ENCODE assay signal across 20 mouse cellular contexts in the genomic region with DNA sequence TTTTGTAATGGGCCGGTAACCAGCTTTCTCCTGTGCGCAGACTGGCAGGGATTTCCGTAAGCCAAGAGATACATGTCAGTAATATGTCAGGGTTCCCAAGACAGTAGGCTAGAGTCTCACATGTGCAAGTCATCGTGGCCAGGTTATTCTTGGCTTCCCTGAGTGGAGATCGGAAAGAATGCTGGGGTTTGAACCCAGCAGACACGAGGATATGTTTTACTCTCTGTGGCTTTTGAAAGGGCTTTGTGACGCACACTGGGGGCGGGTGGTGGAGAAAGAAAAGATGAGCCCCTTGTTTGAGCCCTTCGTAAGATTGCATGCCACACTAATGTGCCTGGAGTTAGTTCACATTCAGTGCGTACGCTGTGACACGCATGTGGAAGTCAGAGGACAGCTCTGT. TPM values are rescaled to one million over a fixed set of nuclear protein-coding genes. Genes with fewer than 3 reads are reported as not detected.
A peak's percentile ranks its signal among the peaks of the same experiment; 100 is the strongest.
DNase-seq lines count a peak whose midpoint lies in the region; ATAC-seq and TF ChIP-seq lines count a peak whose summit lies in the region.
"Had no signal": no experiment of that assay in that cellular context is flagged by ENCODE, and none has a peak within 500 bp of the region (broad histone marks: within the 10 kb centered on the region; RNA-seq: fewer than 3 reads in every experiment).

No protein-coding gene starts in this region.

- dilution Hi-C loops in CH12.LX (cut with MboI; ENCODE audit: extremely low pct_ligation_motif_present, extremely low pct_unique_long_range_greater_than_20kb, low sequenced_read_pairs): no loop called here

- peaks cover 0 to 74% of the 10 kb centered on the region in 2 experiments for H3K36me3 ChIP-seq in CH12.LX (replicated peaks in 1 of 2; ENCODE audit: control insufficient read depth in 1 of 2, insufficient read depth in 1 of 2, low read length in 1 of 2)
- H3K36me3 ChIP-seq in embryonic facial prominence, embryonic 15.5 days: no peaks in the 10 kb centered on the region
- H3K36me3 ChIP-seq in liver, embryonic 11.5 days (ENCODE audit: control insufficient read depth, insufficient read depth, low read length): peaks cover 2% of the 10 kb centered on the region; the same call in 1 of the 2 replicates
- no peaks in the 10 kb centered on the region for H3K36me3 ChIP-seq in lung, postnatal 0 days (ENCODE audit: insufficient read depth, low read length)

- H3K9ac ChIP-seq in CH12.LX (ENCODE audit: insufficient read depth, low read depth): no peak overlapping the region
- no peak overlapping the region for H3K9ac ChIP-seq in embryonic facial prominence, embryonic 15.5 days
- no peak overlapping the region for H3K9ac ChIP-seq in liver, embryonic 11.5 days (ENCODE audit: low read depth, low read length)
- no peak overlapping the region for H3K9ac ChIP-seq in lung, postnatal 0 days (replicated peaks; ENCODE audit: low read depth)
- H3K9ac ChIP-seq: forebrain, embryonic 15.5 days; heart, embryonic 13.5 days; hindbrain, embryonic 15.5 days had no signal

- H3K79me2 ChIP-seq in CH12.LX (replicated peaks; ENCODE audit: control insufficient read depth, extremely low read depth, insufficient read depth, poor library complexity, severe bottlenecking): peaks cover 23% of the 10 kb centered on the region

- no peak for TF ChIP-seq EP300 in CH12.LX (IDR thresholded peaks at IDR 0.05; ENCODE audit: low read length)
- no peak for TF ChIP-seq EP300 in lung, postnatal 0 days (IDR thresholded peaks at IDR 0.05)

- 45% methylated on average over 12 of the region's 12 CpGs for WGBS in embryonic facial prominence, embryonic 15.5 days
- 81% methylated on average over 12 of the region's 12 CpGs for WGBS in liver, embryonic 11.5 days
- 86% methylated on average over 12 of the region's 12 CpGs for WGBS in lung, postnatal 0 days

- TF ChIP-seq CTCF in layer of hippocampus, adult 2 months (conservative IDR thresholded peaks at IDR 0.05): no peak
- TF ChIP-seq CTCF in CH12.LX (conservative IDR thresholded peaks at IDR 0.05 in 1 of 2, IDR thresholded peaks at IDR 0.05 in 1 of 2; ENCODE audit: low read depth in 2 of 2, low read length in 2 of 2): no peak
- TF ChIP-seq CTCF in lung, postnatal 0 days (IDR thresholded peaks at IDR 0.05): no peak

- no peak for DNase-seq in layer of hippocampus, adult 2 months (ENCODE audit: low spot score in 2 of 2)
- DNase-seq in layer of hippocampus, adult 8-10 months (ENCODE audit: low spot score in 2 of 2): no peak
- peak; percentile 69 for DNase-seq in 3T3-L1 (ENCODE audit: low read depth, low spot score)
- no peak for DNase-seq in CH12.LX (ENCODE audit: extremely low read depth)
- no peak for DNase-seq in B cell, adult 2 months
- DNase-seq in liver, embryonic 11.5 days (ENCODE audit: low spot score): no peak
- no peak for DNase-seq in lung, postnatal 0 days (ENCODE audit: low spot score)
- DNase-seq: adrenal gland, adult 2 months; adrenal gland, postnatal 25 days; cerebellum, adult 18-20 months; cerebellum, adult 9-11 months; cerebellum, postnatal 36 days; gastrocnemius, postnatal 36 days; heart, adult 11 months; heart, postnatal 36 days had no signal

- H3K4me2 ChIP-seq in CH12.LX (ENCODE audit: insufficient read depth, low read depth, poor library complexity, severe bottlenecking): peak overlapping the region; percentile 16; the same call in 1 of the 2 replicates
- no peak overlapping the region for H3K4me2 ChIP-seq in embryonic facial prominence, embryonic 15.5 days (replicated peaks)
- H3K4me2 ChIP-seq in liver, embryonic 11.5 days: no peak overlapping the region
- no peak overlapping the region for H3K4me2 ChIP-seq in lung, postnatal 0 days (replicated peaks; ENCODE audit: low read depth, low read length)
- H3K4me2 ChIP-seq: forebrain, embryonic 15.5 days; heart, embryonic 13.5 days; hindbrain, embryonic 15.5 days had no signal

- H3K27ac ChIP-seq in layer of hippocampus, adult 2 months: peak overlapping the region; percentile 14; the same call in 1 of the 2 replicates
- peak overlapping the region; percentile 69 for H3K27ac ChIP-seq in CH12.LX (ENCODE audit: insufficient read depth, low read depth)
- peak overlapping the region; percentile 82 for H3K27ac ChIP-seq in embryonic facial prominence, embryonic 15.5 days (replicated peaks)
- no peak overlapping the region for H3K27ac ChIP-seq in liver, embryonic 11.5 days (ENCODE audit: low read depth, low read length)
- H3K27ac ChIP-seq in lung, postnatal 0 days (ENCODE audit: low read length): no peak overlapping the region
- H3K27ac ChIP-seq: forebrain, embryonic 15.5 days; heart, embryonic 13.5 days; hindbrain, embryonic 15.5 days had no signal

- H3K9me3 ChIP-seq in CH12.LX (replicated peaks; ENCODE audit: low read length): no peaks in the 10 kb centered on the region
- no peaks in the 10 kb centered on the region for H3K9me3 ChIP-seq in embryonic facial prominence, embryonic 15.5 days (replicated peaks)
- no peaks in the 10 kb centered on the region for H3K9me3 ChIP-seq in liver, embryonic 11.5 days (ENCODE audit: control insufficient read depth, low read length)
- no peaks in the 10 kb centered on the region for H3K9me3 ChIP-seq in lung, postnatal 0 days (ENCODE audit: low read length)
- H3K9me3 ChIP-seq: forebrain, embryonic 15.5 days; heart, embryonic 13.5 days; hindbrain, embryonic 15.5 days had no signal

- in situ Hi-C loops in CH12.LX (cut with MboI; ENCODE audit: low pct_ligation_motif_present, low pct_unique_long_range_greater_than_20kb, low sequenced_read_pairs): no loop called here

- no peak overlapping the region for H3K4me3 ChIP-seq in layer of hippocampus, adult 2 months
- H3K4me3 ChIP-seq in CH12.LX (replicated peaks in 1 of 3; ENCODE audit: low read depth in 2 of 3, low read length in 2 of 3, poor library complexity in 1 of 3): no peak overlapping the region
- H3K4me3 ChIP-seq in embryonic facial prominence, embryonic 15.5 days (replicated peaks): no peak overlapping the region
- no peak overlapping the region for H3K4me3 ChIP-seq in liver, embryonic 11.5 days (ENCODE audit: low read depth, low read length)
- no peak overlapping the region for H3K4me3 ChIP-seq in lung, postnatal 0 days (ENCODE audit: low read depth, low read length)
- H3K4me3 ChIP-seq: forebrain, embryonic 15.5 days; heart, embryonic 13.5 days; hindbrain, embryonic 15.5 days had no signal

- no peaks in the 10 kb centered on the region for H3K27me3 ChIP-seq in CH12.LX (replicated peaks)
- H3K27me3 ChIP-seq in embryonic facial prominence, embryonic 15.5 days: no peaks in the 10 kb centered on the region
- H3K27me3 ChIP-seq in liver, embryonic 11.5 days (replicated peaks; ENCODE audit: control insufficient read depth, insufficient read depth, low read length): no peaks in the 10 kb centered on the region
- H3K27me3 ChIP-seq in lung, postnatal 0 days (replicated peaks; ENCODE audit: insufficient read depth, low read length): no peaks in the 10 kb centered on the region
- H3K27me3 ChIP-seq: forebrain, embryonic 15.5 days; heart, embryonic 13.5 days; hindbrain, embryonic 15.5 days had no signal

- peaks cover 38 to 65% of the 10 kb centered on the region in 2 experiments for H3K4me1 ChIP-seq in CH12.LX (ENCODE audit: control insufficient read depth in 1 of 2, insufficient read depth in 2 of 2)
- peaks cover 59% of the 10 kb centered on the region for H3K4me1 ChIP-seq in embryonic facial prominence, embryonic 15.5 days
- H3K4me1 ChIP-seq in liver, embryonic 11.5 days (replicated peaks; ENCODE audit: control insufficient read depth, insufficient read depth, low read length): no peaks in the 10 kb centered on the region
- H3K4me1 ChIP-seq in lung, postnatal 0 days (ENCODE audit: insufficient read depth, low read depth, low read length): no peaks in the 10 kb centered on the region
- H3K4me1 ChIP-seq: forebrain, embryonic 15.5 days had no signal

- TF ChIP-seq RAD21 in CH12.LX (IDR thresholded peaks at IDR 0.05; ENCODE audit: low read depth, low read length): no peak

- no peak for TF ChIP-seq POLR2A in CH12.LX (IDR thresholded peaks at IDR 0.05; ENCODE audit: low read depth, low read length)

- 0 out of 2 replicates have a peak, but pooled peaks have one; percentile 31 for ATAC-seq in embryonic facial prominence, embryonic 15.5 days (ENCODE audit: insufficient number of reproducible peaks, low FRiP score, low TSS enrichment, low read depth)
- ATAC-seq in liver, embryonic 11.5 days (replicated peaks; ENCODE audit: low FRiP score): no peak
- no peak for ATAC-seq in lung, postnatal 0 days
- ATAC-seq: forebrain, embryonic 15.5 days; intestine, embryonic 16.5 days had no signal

TF ChIP-seq in CH12.LX, 34 proteins besides CTCF, POLR2A, EP300 and RAD21 (continues in another document):
- TF ChIP-seq USF2 (conservative IDR thresholded peaks at IDR 0.05; ENCODE audit: low read depth, low read length): no peak

RNA-seq across cellular contexts. Expression of a gene that starts 28.5 kb away (rescaled TPM):
- total RNA-seq in layer of hippocampus, adult 2 months (2021): 10 to 100 TPM; 10.3 to 12.8 TPM
- total RNA-seq in layer of hippocampus, adult 8-10 months (2022): 10 to 100 TPM; 11.4 to 18.4 (median 12.8) TPM
- total RNA-seq in CH12.LX (2012; rRNA removed) (3.7 and 4.3 TPM in 2 replicates), CH12.LX (2014; rRNA removed) (2.8 and 3.3 TPM in 2 replicates)
- polyA plus RNA-seq in CH12.LX (2012; ENCODE audit: insufficient read length, low read depth): 2.6 and 2.8 TPM in 2 replicates
- polyA plus RNA-seq in embryonic facial prominence, embryonic 15.5 days (2015; fragmentation: Nextera tagmentation; extraction: Ambion mirVana): 6.1 and 7.4 TPM in 2 replicates
- polyA plus RNA-seq in liver, embryonic 11.5 days (2014; fragmentation: Nextera tagmentation; extraction: Ambion mirVana): 8.5 TPM in 2 replicates
- 5.1 and 5.5 TPM in 2 replicates for polyA plus RNA-seq in lung, postnatal 0 days (2015; fragmentation: Nextera tagmentation; extraction: Ambion mirVana)

RNA-seq across cellular contexts. Expression of a gene that starts 43.0 kb away (rescaled TPM):
- total RNA-seq in layer of hippocampus, adult 2 months (2021): 10 to 100 TPM; 48.7 to 49.1 TPM
- total RNA-seq in layer of hippocampus, adult 8-10 months (2022): 10 to 100 TPM; 41.3 to 54.4 (median 48.8) TPM
- 36.8 and 45.5 TPM in 2 replicates for total RNA-seq in CH12.LX (2012; rRNA removed)
- total RNA-seq in CH12.LX (2014; rRNA removed): 49.9 and 52.5 TPM in 2 replicates
- polyA plus RNA-seq in CH12.LX (2012; ENCODE audit: insufficient read length, low read depth): 43.2 and 50.4 TPM in 2 replicates
- polyA plus RNA-seq in embryonic facial prominence, embryonic 15.5 days (2015; fragmentation: Nextera tagmentation; extraction: Ambion mirVana): 99.2 and 111 TPM in 2 replicates
- 54.0 and 58.2 TPM in 2 replicates for polyA plus RNA-seq in liver, embryonic 11.5 days (2014; fragmentation: Nextera tagmentation; extraction: Ambion mirVana)
- polyA plus RNA-seq in lung, postnatal 0 days (2015; fragmentation: Nextera tagmentation; extraction: Ambion mirVana): 31.5 and 36.9 TPM in 2 replicates

RNA-seq across cellular contexts. Expression of a gene that starts 55.5 kb away (rescaled TPM):
- total RNA-seq in layer of hippocampus, adult 2 months (2021): 10 to 100 TPM; 48.8 to 51.1 TPM
- 10 to 100 TPM; 48.9 to 51.9 (median 49.3) TPM for total RNA-seq in layer of hippocampus, adult 8-10 months (2022)
- total RNA-seq in CH12.LX (2012; rRNA removed) (26.4 and 26.7 TPM in 2 replicates), CH12.LX (2014; rRNA removed) (19.3 and 20.1 TPM in 2 replicates)
- polyA plus RNA-seq in CH12.LX (2012; ENCODE audit: insufficient read length, low read depth): 31.6 and 34.4 TPM in 2 replicates
- polyA plus RNA-seq in embryonic facial prominence, embryonic 15.5 days (2015; fragmentation: Nextera tagmentation; extraction: Ambion mirVana): 30.1 and 32.6 TPM in 2 replicates
- 39.6 and 41.1 TPM in 2 replicates for polyA plus RNA-seq in liver, embryonic 11.5 days (2014; fragmentation: Nextera tagmentation; extraction: Ambion mirVana)
- 48.4 and 50.5 TPM in 2 replicates for polyA plus RNA-seq in lung, postnatal 0 days (2015; fragmentation: Nextera tagmentation; extraction: Ambion mirVana)

Comparison
In these comparisons a context has a peak if more than half of its experiments do, and no peak if none do; other contexts are left out.
1. H3K27ac ChIP-seq: peak in layer of hippocampus, adult 2 months (single experiment), CH12.LX (single experiment) and embryonic facial prominence, embryonic 15.5 days (single experiment); none in liver, embryonic 11.5 days (single experiment) and lung, postnatal 0 days (single experiment).